Mouse (Mus musculus) hindbrain, postnatal 0 days (tissue): ENCODE measurements around the gene Krt78. TPM values are rescaled to one million over a fixed set of nuclear protein-coding genes. Genes with fewer than 3 reads are reported as not detected.
"Not testable (repeated sequence)": the region's sequence is repeated elsewhere in the genome, so short reads cannot be mapped to it uniquely, and the experiment has no call there.

Source experiments
- ATAC-seq: fragments of 200-750 bp; cut with Nextera tagmentation; 2 replicates; pipeline ENCODE4 v1.8.0; 2017; ENCODE audit warnings: mild to moderate bottlenecking, moderate TSS enrichment, moderate library complexity
- DNase-seq: peaks from one replicate; pipeline ENCODE4 v3.0.0-alpha.2; 2015; ENCODE audit warnings: low spot score
- H3K27ac ChIP-seq: fragments of 300-500 bp; sonication (generic); 2 replicates; pipeline ENCODE4 v1.5.1; 2014; ENCODE audit warnings: mild to moderate bottlenecking
- H3K27me3 ChIP-seq: fragments of 300-500 bp; sonication (generic); 2 replicates; pipeline ENCODE4 v1.6.1; 2014; ENCODE audit warnings: low read length, mixed read lengths; ENCODE audit not compliant: insufficient read depth
- H3K36me3 ChIP-seq: fragments of 300-500 bp; sonication (generic); 2 replicates; pipeline ENCODE4 v1.6.1; 2014; ENCODE audit warnings: low read length, mixed read lengths; ENCODE audit not compliant: insufficient read depth
- H3K4me1 ChIP-seq: fragments of 300-500 bp; sonication (generic); 2 replicates; pipeline ENCODE4 v1.6.1; 2014; ENCODE audit warnings: antibody characterized with exemption, low read length, mixed read lengths; ENCODE audit not compliant: insufficient read depth
- H3K4me2 ChIP-seq: fragments of 300-500 bp; sonication (generic); 2 replicates; pipeline ENCODE4 v1.6.1; 2014; ENCODE audit warnings: low read depth, mild to moderate bottlenecking, low read length, moderate library complexity, mixed read lengths
- H3K4me3 ChIP-seq: fragments of 300-500 bp; sonication (generic); 2 replicates; pipeline ENCODE4 v1.5.1; 2014; ENCODE audit warnings: low read length
- H3K9ac ChIP-seq: fragments of 300-500 bp; sonication (generic); replicated peaks from 2 replicates; pipeline ENCODE4 v1.6.1; 2014; ENCODE audit warnings: mild to moderate bottlenecking, low read length, moderate library complexity, mixed read lengths
- H3K9me3 ChIP-seq: fragments of 300-500 bp; sonication (generic); 2 replicates; pipeline ENCODE4 v1.6.1; 2016; ENCODE audit warnings: low read length, mixed read lengths
- CTCF ChIP-seq: IDR thresholded peaks from 2 replicates; pipeline ENCODE4 v1.5.1; 2016; ENCODE audit warnings: antibody characterized with exemption, control low read depth, low read depth
- whole genome bisulfite sequencing: fragments of 180-500 bp; shearing (Covaris S2); extraction: QIAGEN DNeasy Blood & Tissue Kit; methylation state at CpG from one replicate; pipeline ENCODE4 v1.1.7; 2014; 5-methylcytosine and 5-hydroxymethylcytosine counted together
- polyA plus RNA-seq: library from polyadenylated mRNA; unstranded; fragments of >200 nt; fragmentation: Nextera tagmentation; extraction: Ambion mirVana; gene quantifications from 2 replicates; pipeline ENCODE4 v1.2.1, GENCODE M21; 2015
- total RNA-seq: library from RNA; depleted of rRNA; stranded (reverse); fragments of >200 nt; gene quantifications from 2 replicates; pipeline ENCODE4 v1.2.3, GENCODE M21; 2014; rRNA removed

Gene Krt78
- total RNA-seq (not detected in 2 replicates), polyA plus RNA-seq (not detected in 2 replicates)

DNA sequence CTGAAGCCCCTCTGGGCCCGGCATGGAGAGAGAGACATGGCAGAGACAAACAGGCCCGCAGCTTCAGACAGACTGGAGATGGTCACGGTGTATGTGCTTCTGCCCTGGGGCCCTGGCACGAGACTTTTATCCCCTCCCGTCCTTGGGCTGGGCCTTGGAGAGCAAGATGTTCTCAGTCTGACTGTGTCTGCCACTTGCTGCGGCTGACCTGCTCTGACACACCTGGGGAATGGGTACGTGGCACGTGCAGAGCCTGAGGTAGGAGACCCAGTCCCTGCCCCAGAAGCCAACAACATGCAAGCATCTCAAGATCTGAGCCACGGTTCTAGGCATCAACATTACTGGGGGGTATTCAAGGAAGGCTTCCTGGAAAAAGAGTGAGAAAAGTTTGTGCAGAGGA, at the start of gene Krt78:
TSS of gene Krt78 (minus strand) at position 101 of the 400 bp plus-strand sequence.
- 81% methylated on average over 9 of the region's 9 CpGs for WGBS
- no peak for TF ChIP-seq CTCF
- H3K4me2 ChIP-seq: no peak within 1 kb of the TSS
- no peak within 1 kb of the TSS for H3K9ac ChIP-seq
- H3K9me3 ChIP-seq: no peaks in the 10 kb centered on the region
- no peak within 1 kb of the TSS for H3K27ac ChIP-seq
- no peaks in the 10 kb centered on the region for H3K27me3 ChIP-seq
- DNase-seq (no peak), ATAC-seq (no peak)
- H3K36me3 ChIP-seq: no peaks in the 10 kb centered on the region
- no peak within 1 kb of the TSS for H3K4me3 ChIP-seq
- no peaks in the 10 kb centered on the region for H3K4me1 ChIP-seq

DNA sequence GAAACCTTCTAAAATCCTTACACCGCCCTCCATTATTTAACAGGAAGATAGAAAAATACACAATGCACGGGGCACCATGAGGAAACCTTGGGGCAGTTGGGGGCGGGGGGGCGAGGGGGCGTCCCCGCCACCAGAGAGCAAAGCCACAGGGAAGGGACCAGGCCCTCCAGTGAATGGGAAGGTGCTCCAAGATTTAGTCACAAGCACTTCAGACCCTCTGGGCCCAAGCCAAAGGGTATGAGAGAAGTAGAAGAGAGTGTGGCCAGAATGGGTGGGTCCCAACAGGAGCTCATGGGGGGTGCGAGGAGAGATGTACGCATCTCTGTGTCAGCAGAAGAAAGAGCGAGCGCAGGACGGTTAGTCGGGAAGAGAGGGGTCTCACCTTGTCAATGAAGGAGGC, 49.4 kb upstream of the Krt78 start:
- WGBS: 29% methylated on average over 12 of the region's 12 CpGs

DNA sequence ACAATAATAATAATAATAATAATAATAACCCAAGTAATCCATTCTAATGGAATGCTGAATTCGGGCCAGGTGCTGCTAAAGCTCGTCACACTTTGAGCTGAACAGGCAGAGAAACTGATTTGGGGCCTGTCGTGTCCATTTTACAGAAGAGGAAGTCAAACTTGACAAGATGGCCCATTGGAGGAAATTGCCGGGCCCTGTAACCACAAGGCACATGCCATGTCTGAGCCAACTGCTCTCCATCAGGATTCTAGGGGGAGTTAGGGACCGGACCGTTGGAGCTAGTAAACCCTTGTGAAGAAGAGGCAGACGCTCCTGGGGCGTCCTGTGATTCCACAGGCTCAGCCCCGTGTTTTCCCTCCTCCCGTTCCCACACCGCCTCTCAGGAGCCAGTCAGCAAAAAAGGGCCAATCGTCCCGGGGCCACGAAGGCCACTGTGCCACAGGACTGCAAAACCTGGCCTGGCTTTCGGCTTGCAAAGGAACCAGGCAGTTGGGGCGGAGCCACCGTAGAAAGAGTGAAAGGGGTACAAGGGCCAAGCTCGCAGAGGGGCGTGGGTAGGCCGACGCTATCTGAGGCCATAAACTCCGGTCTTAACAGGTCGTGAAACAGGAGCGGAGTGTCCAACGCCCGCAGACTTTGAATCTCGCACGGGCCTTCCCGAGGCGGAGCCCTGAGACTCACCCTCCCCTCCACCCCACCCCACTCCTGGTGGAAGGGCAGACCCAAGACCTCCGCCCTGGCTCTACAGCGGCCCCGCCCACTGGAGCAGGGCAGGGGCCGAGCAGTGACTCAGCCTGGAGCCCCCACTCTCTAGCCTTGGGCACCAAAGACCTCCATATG, 48.8 kb upstream of the Krt78 start:
- Histone ChIP-seq H3K9ac (no peak overlapping the region), H3K4me1 (no peaks in the 10 kb centered on the region), H3K27ac (no peak overlapping the region), H3K9me3 (no peaks in the 10 kb centered on the region), H3K4me3 (peak overlapping the region; percentile 23), H3K27me3 (peaks cover 22% of the 10 kb centered on the region), H3K36me3 (no peaks in the 10 kb centered on the region), H3K4me2 (peak overlapping the region; percentile 46)
- WGBS: 8% methylated on average over 34 of the region's 34 CpGs
- ATAC-seq (peak; percentile 70), DNase-seq (peak; percentile 36)
- TF ChIP-seq CTCF: no peak

More for the DNA sequence above, 49.4 kb upstream of the Krt78 start:
- H3K9me3 ChIP-seq: no peaks in the 10 kb centered on the region
- peak overlapping the region; percentile 23; the same call in 1 of the 2 replicates for H3K4me3 ChIP-seq
- no peaks in the 10 kb centered on the region for H3K4me1 ChIP-seq
- H3K36me3 ChIP-seq: no peaks in the 10 kb centered on the region
- ATAC-seq: no peak
- no peak overlapping the region for H3K9ac ChIP-seq
- peaks cover 22% of the 10 kb centered on the region for H3K27me3 ChIP-seq
- H3K4me2 ChIP-seq: peak overlapping the region; percentile 46
- no peak overlapping the region for H3K27ac ChIP-seq
- no peak for DNase-seq
- TF ChIP-seq CTCF: no peak

DNA sequence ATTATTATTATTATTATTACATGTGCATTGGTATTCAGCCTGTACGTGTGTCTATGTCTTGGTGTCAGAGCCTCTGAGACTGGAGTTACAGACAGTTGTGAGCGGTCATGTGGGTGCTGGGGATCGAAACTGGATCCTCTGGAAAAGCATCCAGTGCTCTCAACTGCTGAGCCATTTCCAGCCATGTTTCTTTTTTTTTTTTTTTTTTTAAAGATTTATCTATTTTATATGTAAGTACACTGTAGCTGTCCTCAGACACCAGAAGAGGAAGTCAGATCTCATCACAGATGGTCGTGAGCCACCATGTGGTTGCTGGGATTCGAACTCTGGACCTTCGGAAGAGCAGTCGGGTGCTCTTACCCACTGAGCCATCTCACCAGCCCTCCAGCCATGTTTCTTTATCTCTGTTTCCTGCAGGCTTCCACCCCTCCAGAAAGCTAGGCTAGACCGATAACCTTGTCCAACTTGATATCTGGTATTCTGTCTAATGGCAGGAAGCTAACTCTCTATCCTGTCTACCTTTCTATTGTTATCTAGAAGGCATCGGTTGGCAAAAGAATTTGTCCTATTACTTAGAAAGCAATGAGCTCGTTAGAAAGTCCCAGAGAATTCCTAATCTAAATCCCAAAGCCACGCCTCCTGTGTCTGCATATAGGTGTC, 45.7 kb upstream of the Krt78 start:
- Histone ChIP-seq H3K36me3 (no peaks in the 10 kb centered on the region), H3K4me3 (no peak overlapping the region), H3K27me3 (peaks cover 22% of the 10 kb centered on the region), H3K9me3 (no peaks in the 10 kb centered on the region), H3K27ac (no peak overlapping the region), H3K9ac (no peak overlapping the region), H3K4me2 (no peak overlapping the region), H3K4me1 (no peaks in the 10 kb centered on the region)
- DNase-seq (no peak), ATAC-seq (no peak)
- TF ChIP-seq CTCF: no peak
- 89% methylated on average over 11 of the region's 11 CpGs for WGBS

DNA sequence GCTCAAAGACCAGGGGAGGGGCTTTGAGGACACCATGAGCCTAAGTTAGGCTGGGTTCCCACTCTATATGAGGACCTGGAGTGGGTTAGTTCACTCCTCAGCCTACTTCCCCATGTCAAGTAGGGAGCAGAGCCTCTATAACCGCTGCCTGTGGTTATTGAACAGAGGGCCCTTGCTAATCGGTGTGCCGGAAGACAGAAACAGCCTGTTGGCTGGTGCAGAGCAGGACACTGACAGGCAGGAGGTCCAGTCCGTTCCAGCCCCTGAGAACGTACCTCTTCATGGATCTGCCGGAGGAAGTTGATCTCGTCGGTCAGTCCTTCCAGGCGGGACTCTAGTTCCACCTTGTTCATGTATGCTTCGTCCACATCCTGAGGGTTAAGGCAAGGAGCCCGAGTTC, 45.1 kb upstream of the Krt78 start:
- H3K9ac ChIP-seq: no peak overlapping the region
- no peak overlapping the region for H3K4me3 ChIP-seq
- DNase-seq: no peak
- WGBS: 90% methylated on average over 11 of the region's 11 CpGs
- no peak for TF ChIP-seq CTCF
- ATAC-seq: no peak
- no peaks in the 10 kb centered on the region for H3K4me1 ChIP-seq
- H3K27ac ChIP-seq: no peak overlapping the region
- peaks cover 16% of the 10 kb centered on the region for H3K27me3 ChIP-seq
- no peaks in the 10 kb centered on the region for H3K9me3 ChIP-seq
- no peak overlapping the region for H3K4me2 ChIP-seq
- no peaks in the 10 kb centered on the region for H3K36me3 ChIP-seq

DNA sequence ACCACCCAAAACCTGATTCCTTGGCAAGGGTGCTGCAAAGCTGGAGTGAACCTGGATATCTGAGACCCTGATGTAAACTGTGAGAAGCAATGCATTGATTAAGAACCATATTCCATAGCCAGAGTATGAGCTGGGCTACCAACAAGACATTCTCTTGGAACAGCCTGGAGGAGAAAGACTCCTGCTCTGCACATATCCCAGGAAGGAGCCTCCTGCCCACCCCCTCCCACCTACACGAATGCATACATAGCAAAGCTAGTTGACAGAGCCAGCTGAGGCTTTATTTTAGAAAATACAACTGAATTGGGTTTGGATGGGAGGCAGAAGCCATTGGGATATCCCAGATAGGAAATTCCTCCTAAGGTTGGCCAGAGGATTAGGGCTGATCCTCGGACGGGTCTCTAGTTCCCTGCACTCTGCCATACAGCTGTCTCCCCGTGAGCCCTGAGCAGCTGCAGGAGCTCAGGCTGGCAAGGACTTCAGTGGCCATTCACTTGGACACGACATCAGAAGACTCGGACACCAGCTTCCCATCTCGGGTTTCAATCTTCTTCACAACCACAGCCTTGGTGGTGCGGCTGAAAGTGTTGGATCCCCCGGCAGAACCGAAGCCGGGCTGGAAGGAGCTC, 42.5 kb upstream of the Krt78 start:
- DNase-seq, H3K9ac ChIP-seq, H3K4me2 ChIP-seq, H3K27me3 ChIP-seq, H3K9me3 ChIP-seq, H3K27ac ChIP-seq, H3K4me3 ChIP-seq, H3K36me3 ChIP-seq, ATAC-seq, H3K4me1 ChIP-seq: not testable (repeated sequence)
- 84% methylated on average over 11 of the region's 11 CpGs for WGBS
